ENCODE assay signal across 22 mouse cellular contexts in genomic region chr12:3626880-3627279, GRCm38 (mm10). TPM values are rescaled to one million over a fixed set of nuclear protein-coding genes. Genes with fewer than 3 reads are reported as not detected.
DNase-seq lines count a peak whose midpoint lies in the region; ATAC-seq lines count a peak whose summit lies in the region.
"Had no signal": no experiment of that assay in that cellular context is flagged by ENCODE, and none has a peak within 500 bp of the region (broad histone marks: within the 10 kb centered on the region; RNA-seq: fewer than 3 reads in every experiment).

No protein-coding gene starts in this region.

- H3K9me3 ChIP-seq in intestine, embryonic 16.5 days (ENCODE audit: control insufficient read depth, low read length): no peaks in the 10 kb centered on the region
- H3K9me3 ChIP-seq in kidney, embryonic 16.5 days (ENCODE audit: low read length): no peaks in the 10 kb centered on the region
- no peaks in the 10 kb centered on the region for H3K9me3 ChIP-seq in embryonic facial prominence, embryonic 10.5 days
- H3K9me3 ChIP-seq: embryonic facial prominence, embryonic 15.5 days; forebrain, embryonic 12.5 days; liver, embryonic 12.5 days; midbrain, embryonic 12.5 days; neural tube, embryonic 13.5 days had no signal

- 69% methylated on average over 4 of the region's 4 CpGs for WGBS in intestine, embryonic 16.5 days
- 64% methylated on average over 4 of the region's 4 CpGs for WGBS in kidney, embryonic 16.5 days
- WGBS in embryonic facial prominence, embryonic 10.5 days: 90% methylated on average over 4 of the region's 4 CpGs

- H3K4me2 ChIP-seq in intestine, embryonic 16.5 days (ENCODE audit: low read depth, low read length): no peak overlapping the region
- H3K4me2 ChIP-seq in kidney, embryonic 16.5 days (replicated peaks; ENCODE audit: low read depth, low read length): no peak overlapping the region
- H3K4me2 ChIP-seq: embryonic facial prominence, embryonic 15.5 days; forebrain, embryonic 12.5 days; liver, embryonic 12.5 days; midbrain, embryonic 12.5 days; neural tube, embryonic 13.5 days had no signal

- H3K36me3 ChIP-seq in intestine, embryonic 16.5 days (ENCODE audit: control insufficient read depth, insufficient read depth, low read length): no peaks in the 10 kb centered on the region
- no peaks in the 10 kb centered on the region for H3K36me3 ChIP-seq in kidney, embryonic 16.5 days (ENCODE audit: insufficient read depth, low read length)
- peaks cover 4% of the 10 kb centered on the region; the same call in 1 of the 2 replicates for H3K36me3 ChIP-seq in embryonic facial prominence, embryonic 10.5 days (replicated peaks)
- H3K36me3 ChIP-seq: embryonic facial prominence, embryonic 15.5 days; forebrain, embryonic 12.5 days; midbrain, embryonic 12.5 days; neural tube, embryonic 13.5 days had no signal

- H3K27me3 ChIP-seq in intestine, embryonic 16.5 days (replicated peaks; ENCODE audit: control insufficient read depth, insufficient read depth, low read length): no peaks in the 10 kb centered on the region
- no peaks in the 10 kb centered on the region for H3K27me3 ChIP-seq in kidney, embryonic 16.5 days (ENCODE audit: insufficient read depth, low read length)
- no peaks in the 10 kb centered on the region for H3K27me3 ChIP-seq in embryonic facial prominence, embryonic 10.5 days (replicated peaks; ENCODE audit: low read depth, poor library complexity, severe bottlenecking)
- H3K27me3 ChIP-seq: CH12.LX; embryonic facial prominence, embryonic 15.5 days; forebrain, embryonic 12.5 days; liver, embryonic 12.5 days; midbrain, embryonic 12.5 days; neural tube, embryonic 13.5 days had no signal

- ATAC-seq in intestine, embryonic 16.5 days: peak; percentile 74
- ATAC-seq in kidney, embryonic 16.5 days (ENCODE audit: low FRiP score, low TSS enrichment): peak; percentile 86
- no peak for ATAC-seq in megakaryocyte-erythroid progenitor cell, adult 5-6 weeks (replicated peaks; ENCODE audit: low FRiP score, low TSS enrichment, poor library complexity, severe bottlenecking)
- ATAC-seq: activated CD4-positive, CD25-positive, alpha-beta regulatory T cell, adult 4 months; hindbrain, embryonic 16.5 days; liver, embryonic 12.5 days; liver, postnatal 0 days had no signal

- no peak overlapping the region for H3K9ac ChIP-seq in intestine, embryonic 16.5 days (ENCODE audit: low read depth, low read length)
- H3K9ac ChIP-seq in kidney, embryonic 16.5 days (replicated peaks; ENCODE audit: low read length): no peak overlapping the region
- H3K9ac ChIP-seq: embryonic facial prominence, embryonic 15.5 days; forebrain, embryonic 12.5 days; liver, embryonic 12.5 days; liver, postnatal 0 days; midbrain, embryonic 12.5 days; neural tube, embryonic 13.5 days had no signal

- H3K4me1 ChIP-seq in intestine, embryonic 16.5 days (ENCODE audit: control insufficient read depth, insufficient read depth, low read length): no peaks in the 10 kb centered on the region
- no peaks in the 10 kb centered on the region for H3K4me1 ChIP-seq in kidney, embryonic 16.5 days (ENCODE audit: insufficient read depth, low read length)
- no peaks in the 10 kb centered on the region for H3K4me1 ChIP-seq in embryonic facial prominence, embryonic 10.5 days
- H3K4me1 ChIP-seq: embryonic facial prominence, embryonic 15.5 days; forebrain, embryonic 12.5 days; liver, embryonic 12.5 days; neural tube, embryonic 13.5 days had no signal

- 0 out of 2 replicates have a peak overlapping the region, but pooled peaks have one; percentile 41 for H3K27ac ChIP-seq in intestine, embryonic 16.5 days (ENCODE audit: low read length)
- peak overlapping the region; percentile 80 for H3K27ac ChIP-seq in kidney, embryonic 16.5 days (ENCODE audit: low read length)
- H3K27ac ChIP-seq in embryonic facial prominence, embryonic 10.5 days (replicated peaks): no peak overlapping the region
- H3K27ac ChIP-seq: embryonic facial prominence, embryonic 15.5 days; forebrain, embryonic 12.5 days; liver, embryonic 12.5 days; midbrain, embryonic 12.5 days; neural tube, embryonic 13.5 days had no signal

- DNase-seq in kidney, adult 18-20 months: peak; percentile 28
- peak; percentile 49 to 66 for DNase-seq in kidney, postnatal 36 days
- DNase-seq in embryonic facial prominence, embryonic 10.5 days (ENCODE audit: low spot score): no peak
- DNase-seq in testis, postnatal 10 days (ENCODE audit: low spot score): no peak
- DNase-seq: adrenal gland, adult 8-10 months; cerebellum, adult 2 months; cerebellum, postnatal 14 days; gastrocnemius, postnatal 14 days; left cerebral cortex, postnatal 4 days; liver, postnatal 0 days; lung, postnatal 36 days had no signal

- H3K4me3 ChIP-seq in intestine, embryonic 16.5 days (ENCODE audit: low read length): no peak overlapping the region
- no peak overlapping the region for H3K4me3 ChIP-seq in kidney, embryonic 16.5 days (ENCODE audit: low read length)
- H3K4me3 ChIP-seq in embryonic facial prominence, embryonic 10.5 days: no peak overlapping the region
- H3K4me3 ChIP-seq: embryonic facial prominence, embryonic 15.5 days; forebrain, embryonic 12.5 days; liver, embryonic 12.5 days; midbrain, embryonic 12.5 days; neural tube, embryonic 13.5 days had no signal

RNA-seq across cellular contexts. Expression of gene Dtnb, which starts 54.7 kb away (rescaled TPM):
- 17.1 and 17.3 TPM in 2 replicates for polyA plus RNA-seq in intestine, embryonic 16.5 days (2015; fragmentation: Nextera tagmentation; extraction: Ambion mirVana)
- polyA plus RNA-seq in kidney, embryonic 16.5 days (2015; fragmentation: Nextera tagmentation; extraction: Ambion mirVana): 40.7 and 45.5 TPM in 2 replicates
- total RNA-seq in megakaryocyte-erythroid progenitor cell, adult 5-6 weeks (2014; fragmentation: Nextera tagmentation): 43.8 and 49.1 TPM in 2 replicates
- total RNA-seq in megakaryocyte-erythroid progenitor cell, adult 5-6 weeks (2017): 16.8 and 22.9 TPM in 2 replicates
- polyA plus RNA-seq in embryonic facial prominence, embryonic 10.5 days (2016; fragmentation: Nextera tagmentation; extraction: Ambion mirVana): 37.8 and 43.2 TPM in 2 replicates

Comparison
In these comparisons a context has a peak if more than half of its experiments do, and no peak if none do; other contexts are left out.
1. DNase-seq: peak in kidney, adult 18-20 months (single experiment) and kidney, postnatal 36 days (2 of 2); none in embryonic facial prominence, embryonic 10.5 days (single experiment) and testis, postnatal 10 days (single experiment).